Mouse (Mus musculus): ENCODE measurements around the gene Taok3. TPM values are rescaled to one million over a fixed set of nuclear protein-coding genes. Genes with fewer than 3 reads are reported as not detected.
"Not testable (repeated sequence)": the region's sequence is repeated elsewhere in the genome, so short reads cannot be mapped to it uniquely, and the experiment has no call there.

Taok3 gene
- polyA plus RNA-seq, 1 experiment from 2014 or later: 20.1 TPM

DNA sequence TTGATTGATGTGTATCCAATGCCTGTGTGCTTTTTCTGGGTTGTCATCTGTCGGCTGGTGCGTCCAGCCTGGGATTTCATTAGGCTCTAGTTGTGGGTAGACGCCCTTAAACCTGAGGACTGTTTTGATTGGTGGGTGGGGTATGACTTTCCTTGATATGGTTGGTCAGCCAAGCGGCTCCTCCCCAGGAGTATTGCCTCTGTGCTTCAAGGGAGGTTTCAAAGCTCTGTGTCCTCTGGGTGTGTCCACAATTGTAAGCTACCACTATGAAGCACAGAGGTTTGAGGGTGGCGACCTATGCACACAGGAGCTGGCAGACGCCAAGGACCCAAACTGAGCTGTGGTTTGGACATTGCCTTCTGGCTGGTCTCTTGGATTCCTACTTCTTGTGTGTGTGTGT is 172.6 kb downstream of the Taok3 start:
- Histone ChIP-seq H3K9ac (replicated peaks; ENCODE audit: low read length) (no peak overlapping the region), H3K27me3 (ENCODE audit: insufficient read depth, low read length) (no peaks in the 10 kb centered on the region), H3K9me3 (ENCODE audit: low read length) (peaks cover 5% of the 10 kb centered on the region; the same call in 1 of the 2 replicates), H3K4me2 (replicated peaks; ENCODE audit: low read depth, low read length) (no peak overlapping the region), H3K4me1 (ENCODE audit: insufficient read depth, low read length) (peaks cover 10% of the 10 kb centered on the region), H3K36me3 (ENCODE audit: insufficient read depth, low read length) (no peaks in the 10 kb centered on the region), H3K4me3 (ENCODE audit: low read length) (no peak overlapping the region), H3K27ac (ENCODE audit: low read length) (no peak overlapping the region)
- 45% methylated on average over 6 of the region's 6 CpGs for WGBS
- ATAC-seq (ENCODE audit: low FRiP score, low TSS enrichment): peak; percentile 71

DNA sequence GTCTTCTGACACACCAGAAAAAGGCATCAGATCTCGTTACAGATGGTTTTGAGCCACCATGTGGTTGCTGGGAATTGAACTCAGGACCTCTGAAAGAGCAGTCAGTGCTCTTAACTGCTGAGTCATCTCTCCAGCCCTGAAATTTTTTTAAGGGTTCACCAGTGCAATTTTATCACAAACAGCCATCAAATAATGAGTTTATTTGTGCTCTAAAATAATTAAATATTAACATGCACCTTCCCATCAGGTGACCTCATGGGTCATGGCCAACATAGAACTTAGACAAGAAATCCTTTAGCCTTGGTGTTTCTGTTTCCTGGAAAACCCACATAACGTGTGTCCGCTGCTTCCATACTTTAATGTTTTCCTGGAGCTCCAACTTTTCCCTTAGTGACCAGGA is 173.8 kb downstream of the Taok3 start:
- WGBS: 85% methylated on average over 3 of the region's 3 CpGs
- not testable (repeated sequence) for H3K36me3 ChIP-seq (ENCODE audit: insufficient read depth, low read length); H3K27ac ChIP-seq (ENCODE audit: low read length); H3K4me3 ChIP-seq (ENCODE audit: low read length); H3K9me3 ChIP-seq (ENCODE audit: low read length); H3K4me1 ChIP-seq (ENCODE audit: insufficient read depth, low read length); H3K27me3 ChIP-seq (ENCODE audit: insufficient read depth, low read length); ATAC-seq (ENCODE audit: low FRiP score, low TSS enrichment); H3K4me2 ChIP-seq (replicated peaks; ENCODE audit: low read depth, low read length); H3K9ac ChIP-seq (replicated peaks; ENCODE audit: low read length)

DNA sequence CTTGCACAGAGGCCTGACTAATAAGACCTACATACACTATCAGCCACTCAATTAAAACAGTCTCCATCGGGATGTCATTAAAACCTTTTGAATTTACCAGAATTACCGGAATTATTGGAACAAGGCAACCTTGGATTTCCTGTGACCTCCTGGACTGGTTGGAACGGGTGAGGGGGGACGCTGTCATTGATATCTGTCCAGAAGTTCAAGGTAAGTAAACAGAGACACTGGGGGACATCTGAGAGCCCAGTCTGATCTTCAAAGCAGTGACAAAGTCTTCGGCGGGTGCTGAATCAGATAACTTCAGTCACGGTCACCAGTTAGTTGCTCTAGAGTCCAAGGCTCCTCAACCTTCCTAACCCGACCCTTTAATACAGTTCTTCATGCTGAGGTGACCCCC is 175.1 kb downstream of the Taok3 start:
- no peaks in the 10 kb centered on the region for H3K27me3 ChIP-seq (ENCODE audit: insufficient read depth, low read length)
- H3K27ac ChIP-seq (ENCODE audit: low read length): no peak overlapping the region
- 0 out of 2 replicates have a peak, but pooled peaks cover 3% of the 10 kb centered on the region for H3K4me1 ChIP-seq (ENCODE audit: insufficient read depth, low read length)
- no peak overlapping the region for H3K4me3 ChIP-seq (ENCODE audit: low read length)
- no peak for ATAC-seq (ENCODE audit: low FRiP score, low TSS enrichment)
- no peak overlapping the region for H3K9ac ChIP-seq (replicated peaks; ENCODE audit: low read length)
- no peaks in the 10 kb centered on the region for H3K36me3 ChIP-seq (ENCODE audit: insufficient read depth, low read length)
- 75% methylated on average over 8 of the region's 8 CpGs for WGBS
- H3K4me2 ChIP-seq (replicated peaks; ENCODE audit: low read depth, low read length): no peak overlapping the region
- H3K9me3 ChIP-seq (ENCODE audit: low read length): peaks cover 3% of the 10 kb centered on the region; the same call in 1 of the 2 replicates

DNA sequence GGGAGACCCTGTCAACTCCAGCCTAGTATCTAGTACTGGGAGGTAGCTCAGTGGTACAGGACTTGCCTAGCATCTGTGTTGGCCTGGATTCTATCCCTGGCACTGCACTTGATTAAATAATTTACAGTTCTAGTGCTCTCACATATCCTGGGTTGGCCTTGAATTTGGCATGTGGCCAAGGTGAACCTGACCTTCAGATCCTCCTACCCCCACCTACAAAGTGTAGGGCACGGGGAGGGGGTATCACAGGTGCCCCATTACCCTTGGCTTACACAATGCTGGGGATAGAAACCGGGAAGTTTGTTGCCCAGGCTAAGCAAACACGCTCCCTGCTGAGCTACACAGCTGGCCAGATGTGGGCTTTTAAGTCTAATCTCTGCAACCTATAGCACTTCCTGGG is 183.0 kb downstream of the Taok3 start:
- Histone ChIP-seq H3K4me1 (ENCODE audit: insufficient read depth, low read length) (no peaks in the 10 kb centered on the region), H3K9ac (replicated peaks; ENCODE audit: low read length) (no peak overlapping the region), H3K36me3 (ENCODE audit: insufficient read depth, low read length) (no peaks in the 10 kb centered on the region), H3K9me3 (ENCODE audit: low read length) (no peaks in the 10 kb centered on the region), H3K4me3 (ENCODE audit: low read length) (no peak overlapping the region), H3K27ac (ENCODE audit: low read length) (no peak overlapping the region), H3K4me2 (replicated peaks; ENCODE audit: low read depth, low read length) (no peak overlapping the region), H3K27me3 (ENCODE audit: insufficient read depth, low read length) (no peaks in the 10 kb centered on the region)
- 61% methylated on average over 3 of the region's 3 CpGs for WGBS
- ATAC-seq (ENCODE audit: low FRiP score, low TSS enrichment): no peak

DNA sequence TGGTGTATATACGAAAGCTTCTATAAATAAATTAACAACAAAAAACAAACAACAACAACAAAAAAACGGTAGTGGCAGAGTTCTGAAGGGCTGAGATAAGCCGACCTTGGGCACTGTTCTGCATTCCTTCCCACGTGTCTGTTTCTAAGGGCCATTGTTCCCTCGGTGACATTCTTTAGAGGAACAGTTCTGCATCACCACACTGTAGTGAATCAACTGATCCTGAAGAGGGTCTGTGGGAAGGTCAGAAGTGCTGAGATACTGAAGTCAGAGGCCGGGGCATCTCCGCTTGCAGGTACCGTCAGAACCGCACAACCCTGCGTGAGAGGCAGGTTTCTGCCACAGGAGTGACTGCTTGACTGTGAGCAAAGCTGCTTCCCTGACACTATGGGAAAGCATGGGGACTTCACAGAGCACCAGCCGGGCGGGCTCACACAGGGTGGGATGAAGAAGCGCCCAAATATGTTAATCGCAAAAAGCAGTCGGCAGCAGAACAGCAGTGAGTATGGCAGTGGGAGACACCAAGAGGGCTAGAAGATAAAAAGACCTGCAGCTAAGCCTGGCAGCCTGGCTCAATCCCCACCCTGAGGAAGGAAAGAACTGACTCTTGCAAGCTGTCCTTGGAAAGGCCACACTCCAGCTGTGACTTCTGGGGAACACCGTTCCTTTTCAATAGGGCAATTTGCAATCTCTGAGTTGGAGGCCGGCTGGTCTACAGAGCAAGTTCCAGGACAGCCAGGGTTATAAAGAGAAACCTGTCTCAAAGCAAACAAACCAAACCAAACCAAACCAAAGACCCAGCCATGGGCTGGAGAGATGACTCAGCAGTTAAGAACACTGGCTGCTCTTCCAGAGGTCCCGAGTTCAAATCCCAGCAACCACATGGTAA is 184.0 kb downstream of the Taok3 start:
- Histone ChIP-seq H3K9me3 (ENCODE audit: low read length) (no peaks in the 10 kb centered on the region), H3K36me3 (ENCODE audit: insufficient read depth, low read length) (no peaks in the 10 kb centered on the region), H3K4me1 (ENCODE audit: insufficient read depth, low read length) (no peaks in the 10 kb centered on the region), H3K4me3 (ENCODE audit: low read length) (no peak overlapping the region), H3K4me2 (replicated peaks; ENCODE audit: low read depth, low read length) (no peak overlapping the region), H3K27me3 (ENCODE audit: insufficient read depth, low read length) (no peaks in the 10 kb centered on the region), H3K27ac (ENCODE audit: low read length) (no peak overlapping the region), H3K9ac (replicated peaks; ENCODE audit: low read length) (no peak overlapping the region)
- ATAC-seq (ENCODE audit: low FRiP score, low TSS enrichment): no peak
- 65% methylated on average over 18 of the region's 18 CpGs for WGBS

DNA sequence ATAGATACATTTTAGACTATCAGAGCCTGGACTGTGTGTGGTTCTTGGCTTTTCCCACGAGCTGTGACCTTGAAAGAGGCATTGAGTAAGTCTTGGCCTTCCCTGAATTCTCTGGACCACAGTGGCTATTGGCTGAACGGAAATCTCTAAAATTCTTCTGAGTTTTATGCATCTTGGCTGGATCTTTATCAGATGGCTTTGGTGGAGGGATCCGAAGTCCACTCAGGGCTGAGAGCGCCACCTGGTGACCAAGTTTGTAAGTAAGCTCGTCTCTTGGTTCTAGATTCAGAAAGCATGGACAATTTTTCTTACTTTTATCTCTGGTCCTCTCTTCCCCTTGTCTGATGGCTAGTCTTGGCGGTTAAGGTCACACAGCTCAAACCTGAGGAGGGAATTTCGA is 185.0 kb downstream of the Taok3 start:
- ATAC-seq (ENCODE audit: low FRiP score, low TSS enrichment): peak; percentile 12; the same call in 1 of the 2 replicates
- Histone ChIP-seq H3K4me1 (ENCODE audit: insufficient read depth, low read length) (no peaks in the 10 kb centered on the region), H3K4me2 (replicated peaks; ENCODE audit: low read depth, low read length) (no peak overlapping the region), H3K27me3 (ENCODE audit: insufficient read depth, low read length) (no peaks in the 10 kb centered on the region), H3K36me3 (ENCODE audit: insufficient read depth, low read length) (no peaks in the 10 kb centered on the region), H3K9me3 (ENCODE audit: low read length) (no peaks in the 10 kb centered on the region), H3K9ac (replicated peaks; ENCODE audit: low read length) (no peak overlapping the region), H3K27ac (ENCODE audit: low read length) (no peak overlapping the region), H3K4me3 (ENCODE audit: low read length) (no peak overlapping the region)
- 59% methylated on average over 7 of the region's 7 CpGs for WGBS

DNA sequence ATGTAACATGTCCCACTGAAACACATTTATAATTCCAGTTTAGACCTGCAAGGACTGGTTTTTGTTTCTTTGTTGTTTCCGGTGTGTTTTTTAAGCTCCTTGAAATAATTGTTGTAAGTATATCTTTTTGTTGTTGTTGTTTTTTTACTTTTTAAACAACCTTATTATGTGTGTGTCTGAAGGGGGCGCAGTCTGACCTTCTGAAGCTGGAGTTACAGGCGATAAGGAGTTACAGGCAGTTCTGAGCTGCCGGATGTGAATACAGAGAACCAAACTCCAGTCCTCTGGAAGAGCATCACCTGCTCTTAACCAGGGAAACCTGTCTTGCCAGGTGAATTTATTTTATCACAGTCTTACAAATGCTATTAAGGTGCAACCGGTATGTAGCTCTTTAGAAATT is 185.8 kb downstream of the Taok3 start:
- no peak for ATAC-seq (ENCODE audit: low FRiP score, low TSS enrichment)

DNA sequence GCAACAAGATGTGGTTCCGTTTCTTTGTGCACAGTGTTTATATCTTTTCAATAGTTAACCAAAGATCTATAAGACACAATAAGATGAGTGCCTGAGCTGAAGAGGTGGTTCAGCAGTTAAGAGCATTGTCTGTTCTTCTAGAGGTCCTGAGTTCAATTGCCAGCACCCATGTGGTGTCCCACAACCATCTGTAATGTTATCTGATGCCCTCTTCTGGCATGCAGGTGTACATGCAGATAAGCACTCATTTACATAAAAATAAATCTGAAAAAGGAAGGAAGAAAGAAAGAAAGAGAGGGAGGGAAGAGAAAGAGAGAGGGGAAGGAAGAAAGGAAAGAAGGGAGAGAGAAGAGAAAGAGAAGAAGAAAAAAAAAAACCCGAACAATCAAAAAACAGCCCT is 186.9 kb downstream of the Taok3 start:
- H3K4me1 ChIP-seq (ENCODE audit: insufficient read depth, low read length): no peaks in the 10 kb centered on the region
- no peak for ATAC-seq (ENCODE audit: low FRiP score, low TSS enrichment)
- no peak overlapping the region for H3K4me2 ChIP-seq (replicated peaks; ENCODE audit: low read depth, low read length)
- H3K36me3 ChIP-seq (ENCODE audit: insufficient read depth, low read length): no peaks in the 10 kb centered on the region
- no peak overlapping the region for H3K27ac ChIP-seq (ENCODE audit: low read length)
- H3K9ac ChIP-seq (replicated peaks; ENCODE audit: low read length): no peak overlapping the region
- no peaks in the 10 kb centered on the region for H3K27me3 ChIP-seq (ENCODE audit: insufficient read depth, low read length)
- no peaks in the 10 kb centered on the region for H3K9me3 ChIP-seq (ENCODE audit: low read length)
- 92% methylated on average over 2 of the region's 2 CpGs for WGBS
- no peak overlapping the region for H3K4me3 ChIP-seq (ENCODE audit: low read length)

More for the DNA sequence above, 185.8 kb downstream of the Taok3 start:
- H3K4me2 ChIP-seq (replicated peaks; ENCODE audit: low read depth, low read length): no peak overlapping the region
- no peaks in the 10 kb centered on the region for H3K36me3 ChIP-seq (ENCODE audit: insufficient read depth, low read length)
- no peaks in the 10 kb centered on the region for H3K27me3 ChIP-seq (ENCODE audit: insufficient read depth, low read length)
- 89% methylated on average over 5 of the region's 5 CpGs for WGBS
- no peak overlapping the region for H3K9ac ChIP-seq (replicated peaks; ENCODE audit: low read length)
- no peaks in the 10 kb centered on the region for H3K4me1 ChIP-seq (ENCODE audit: insufficient read depth, low read length)
- H3K9me3 ChIP-seq (ENCODE audit: low read length): no peaks in the 10 kb centered on the region
- no peak overlapping the region for H3K4me3 ChIP-seq (ENCODE audit: low read length)
- H3K27ac ChIP-seq (ENCODE audit: low read length): no peak overlapping the region

DNA sequence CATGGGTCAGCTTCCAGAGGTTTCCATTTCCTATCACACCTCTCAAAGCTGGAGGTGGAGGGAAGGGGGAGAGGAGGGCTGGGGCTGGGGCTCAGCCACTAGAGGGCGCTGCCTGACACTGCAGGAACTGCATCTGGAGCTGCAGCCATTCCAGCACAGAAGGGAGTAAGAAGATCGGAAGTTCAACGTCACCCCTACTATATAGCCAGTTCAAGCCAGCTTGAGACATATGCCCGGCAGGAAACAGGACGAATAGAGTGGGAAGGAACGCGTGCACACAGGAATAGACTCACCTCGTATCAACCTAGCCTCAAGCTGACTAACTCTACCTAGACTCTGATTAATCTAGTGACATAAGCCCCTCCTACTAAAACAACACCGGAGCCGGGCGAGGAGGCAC is 187.8 kb downstream of the Taok3 start:
- Histone ChIP-seq H3K27me3 (ENCODE audit: insufficient read depth, low read length) (no peaks in the 10 kb centered on the region), H3K27ac (ENCODE audit: low read length) (no peak overlapping the region), H3K9me3 (ENCODE audit: low read length) (no peaks in the 10 kb centered on the region), H3K4me3 (ENCODE audit: low read length) (no peak overlapping the region), H3K4me2 (replicated peaks; ENCODE audit: low read depth, low read length) (no peak overlapping the region), H3K9ac (replicated peaks; ENCODE audit: low read length) (no peak overlapping the region), H3K36me3 (ENCODE audit: insufficient read depth, low read length) (no peaks in the 10 kb centered on the region), H3K4me1 (ENCODE audit: insufficient read depth, low read length) (no peaks in the 10 kb centered on the region)
- ATAC-seq (ENCODE audit: low FRiP score, low TSS enrichment): peak; percentile 54; the same call in 1 of the 2 replicates
- WGBS: 34% methylated on average over 11 of the region's 11 CpGs

DNA sequence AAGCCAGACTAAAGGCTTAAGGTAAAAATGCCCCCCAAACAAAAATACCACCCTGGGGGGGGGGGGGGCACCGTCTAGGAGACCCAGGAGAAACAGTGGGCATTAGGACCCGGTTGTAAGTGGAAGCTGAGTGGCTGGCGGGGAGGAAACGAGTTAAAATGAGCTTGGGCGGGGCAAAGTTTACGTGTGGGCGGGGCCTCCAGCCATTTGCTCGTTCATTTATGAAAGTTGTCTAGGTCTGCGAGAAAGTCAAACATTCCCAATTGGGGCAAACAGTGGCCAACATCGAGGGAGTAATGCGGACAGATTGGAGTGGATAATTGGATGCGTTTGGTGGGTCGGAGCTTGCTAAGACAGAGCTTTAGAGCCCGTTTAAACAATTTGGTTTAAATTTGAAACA is 193.5 kb downstream of the Taok3 start:
- peak overlapping the region; percentile 50 for H3K9ac ChIP-seq (replicated peaks; ENCODE audit: low read length)
- peak overlapping the region; percentile 57 for H3K4me2 ChIP-seq (replicated peaks; ENCODE audit: low read depth, low read length)
- H3K9me3 ChIP-seq (ENCODE audit: low read length): no peaks in the 10 kb centered on the region
- peaks cover 13% of the 10 kb centered on the region for H3K4me1 ChIP-seq (ENCODE audit: insufficient read depth, low read length)
- no peaks in the 10 kb centered on the region for H3K36me3 ChIP-seq (ENCODE audit: insufficient read depth, low read length)
- H3K27me3 ChIP-seq (ENCODE audit: insufficient read depth, low read length): no peaks in the 10 kb centered on the region
- 17% methylated on average over 14 of the region's 14 CpGs for WGBS
- H3K27ac ChIP-seq (ENCODE audit: low read length): peak overlapping the region; percentile 36; the same call in 1 of the 2 replicates
- peak overlapping the region; percentile 43 for H3K4me3 ChIP-seq (ENCODE audit: low read length)
- ATAC-seq (ENCODE audit: low FRiP score, low TSS enrichment): peak; percentile 50; the same call in 1 of the 2 replicates

Data from kidney, embryonic 16.5 days (tissue).